Mouse (Mus musculus) spleen, adult 2 months (tissue): ENCODE measurements around the gene Cdca7l.

Experiments
- CTCF ChIP-seq: fragments of 200-500 bp; IDR thresholded peaks from 2 replicates; pipeline ENCODE4 v1.5.1; 2011; ENCODE audit warnings: mild to moderate bottlenecking, inconsistent platforms; ENCODE audit not compliant: insufficient read depth, insufficient read length, insufficient replicate concordance; ENCODE audit errors: extremely low read depth
- POLR2A ChIP-seq: fragments of 200-500 bp; IDR thresholded peaks from 2 replicates; pipeline ENCODE4 v1.6.1; 2011; ENCODE audit warnings: low read depth, low read length, inconsistent platforms

- TF ChIP-seq CTCF: no peak
- TF ChIP-seq POLR2A: no peak
Measured at GRCm38 (mm10) chr12:117887422-117887821, 83.3 kb downstream of the Cdca7l start.
